Mouse (Mus musculus): ENCODE data around the gene Sdr9c7. TPM values are rescaled to one million over a fixed set of nuclear protein-coding genes. Genes with fewer than 3 reads are reported as not detected.
"Not testable (repeated sequence)": the region's sequence is repeated elsewhere in the genome, so short reads cannot be mapped to it uniquely, and the experiment has no call there.

The Sdr9c7 gene
- polyA plus RNA-seq, 1 experiment from 2014 or later: not detected

DNA sequence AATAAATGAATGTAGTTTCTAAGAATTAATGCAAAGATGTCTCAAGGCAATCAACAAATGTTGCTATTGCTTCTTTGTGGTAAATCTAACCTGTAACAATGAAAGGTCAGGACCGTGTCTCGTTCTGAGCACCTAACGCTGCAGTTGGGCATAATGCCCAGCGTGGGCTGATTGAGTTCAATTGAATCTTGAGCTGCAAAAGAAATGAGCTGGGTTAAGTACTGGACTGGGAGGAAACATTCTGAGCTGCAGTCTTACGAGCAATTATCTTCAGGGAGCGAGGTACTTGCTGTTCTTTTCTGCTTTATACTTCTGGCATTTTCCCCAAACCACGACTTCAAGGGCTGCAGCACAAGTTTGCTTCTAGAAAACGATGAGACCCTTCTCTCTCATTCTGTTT is 38.0 kb downstream of the Sdr9c7 start:
- Histone ChIP-seq H3K4me3 (ENCODE audit: low read depth, low read length) (no peak overlapping the region), H3K27me3 (replicated peaks; ENCODE audit: insufficient read depth, low read length) (no peaks in the 10 kb centered on the region), H3K4me2 (replicated peaks; ENCODE audit: low read depth, low read length) (no peak overlapping the region), H3K27ac (ENCODE audit: low read length) (no peak overlapping the region), H3K4me1 (ENCODE audit: insufficient read depth, low read depth, low read length) (peaks cover 4% of the 10 kb centered on the region; the same call in 1 of the 2 replicates), H3K9ac (replicated peaks; ENCODE audit: low read depth) (no peak overlapping the region), H3K9me3 (ENCODE audit: low read length) (no peaks in the 10 kb centered on the region), H3K36me3 (ENCODE audit: insufficient read depth, low read length) (no peaks in the 10 kb centered on the region)
- TF ChIP-seq EP300 (IDR thresholded peaks at IDR 0.05): no peak
- no peak for TF ChIP-seq CTCF (IDR thresholded peaks at IDR 0.05)
- ATAC-seq (no peak), DNase-seq (ENCODE audit: low spot score) (no peak)
- WGBS: 68% methylated on average over 8 of the region's 8 CpGs

DNA sequence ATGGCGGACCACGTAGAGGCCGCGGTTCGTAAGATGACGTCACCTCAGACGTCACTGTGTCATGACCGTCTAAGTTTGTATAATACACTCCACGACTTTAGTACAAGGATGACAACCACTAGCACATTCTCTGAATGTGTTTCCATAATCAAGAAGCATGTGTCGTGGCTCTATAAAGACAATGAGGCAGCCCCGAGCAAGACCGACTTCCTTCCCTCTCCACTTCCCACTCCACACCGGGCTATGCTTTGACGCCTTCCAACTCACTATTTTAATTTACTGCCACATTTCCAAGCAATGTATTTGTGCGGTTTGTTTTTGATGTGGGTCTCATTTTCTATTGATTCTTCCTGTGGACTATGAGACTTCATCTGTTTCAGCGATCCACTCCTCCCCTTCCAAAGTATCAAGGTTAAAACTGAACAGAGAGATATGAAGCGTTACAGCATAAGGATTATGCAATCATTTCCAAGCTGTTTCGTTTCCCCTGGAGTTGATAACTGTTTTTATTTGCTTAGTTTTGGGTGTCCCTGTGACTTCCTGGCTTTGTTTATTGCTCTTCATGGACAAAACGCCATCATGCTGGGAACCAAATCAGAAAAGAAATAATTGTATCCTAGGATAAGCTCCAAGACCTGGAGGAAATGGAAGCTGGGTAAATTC is 38.6 kb downstream of the Sdr9c7 start:
- Histone ChIP-seq H3K4me2 (replicated peaks; ENCODE audit: low read depth, low read length) (0 out of 2 replicates have a peak overlapping the region, but pooled peaks have one; percentile 14), H3K36me3 (ENCODE audit: insufficient read depth, low read length) (no peaks in the 10 kb centered on the region), H3K27me3 (replicated peaks; ENCODE audit: insufficient read depth, low read length) (no peaks in the 10 kb centered on the region), H3K9me3 (ENCODE audit: low read length) (no peaks in the 10 kb centered on the region), H3K27ac (ENCODE audit: low read length) (no peak overlapping the region), H3K4me3 (ENCODE audit: low read depth, low read length) (no peak overlapping the region), H3K9ac (replicated peaks; ENCODE audit: low read depth) (no peak overlapping the region), H3K4me1 (ENCODE audit: insufficient read depth, low read depth, low read length) (peaks cover 4% of the 10 kb centered on the region; the same call in 1 of the 2 replicates)
- no peak for ATAC-seq
- TF ChIP-seq CTCF (IDR thresholded peaks at IDR 0.05): no peak
- no peak for TF ChIP-seq EP300 (IDR thresholded peaks at IDR 0.05)
- 69% methylated on average over 19 of the region's 19 CpGs for WGBS
- peak; percentile 53 for DNase-seq (ENCODE audit: low spot score)

DNA sequence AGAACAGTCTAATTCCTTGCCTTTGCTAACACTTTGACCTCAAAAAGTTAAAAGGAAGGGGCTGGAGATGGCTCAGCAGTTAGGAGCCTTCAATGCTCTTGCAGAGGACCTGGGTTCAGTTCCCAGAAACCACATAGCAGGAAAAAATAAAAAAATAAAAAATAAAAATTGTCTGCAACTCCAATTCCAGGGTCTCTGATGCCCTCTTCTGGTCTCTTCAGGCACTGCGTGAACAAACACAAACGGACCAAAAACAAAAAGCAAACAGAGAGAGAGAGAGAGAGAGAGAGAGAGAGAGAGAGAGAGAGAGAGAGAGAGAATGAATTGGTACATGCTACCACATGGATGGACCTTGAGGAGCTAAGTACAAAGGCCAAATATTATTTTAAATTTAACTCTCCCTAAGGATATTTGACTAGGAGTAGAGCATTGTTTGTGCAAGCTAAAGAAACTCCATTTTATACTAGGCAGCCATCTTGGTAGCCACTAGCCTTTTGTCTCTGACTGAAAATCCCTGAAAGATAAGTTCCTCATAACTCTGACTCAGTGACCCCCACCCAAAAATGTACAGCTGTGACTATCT is 39.2 kb downstream of the Sdr9c7 start:
- Histone ChIP-seq H3K4me2 (replicated peaks; ENCODE audit: low read depth, low read length) (no peak overlapping the region), H3K27me3 (replicated peaks; ENCODE audit: insufficient read depth, low read length) (no peaks in the 10 kb centered on the region), H3K9me3 (ENCODE audit: low read length) (no peaks in the 10 kb centered on the region), H3K9ac (replicated peaks; ENCODE audit: low read depth) (no peak overlapping the region), H3K36me3 (ENCODE audit: insufficient read depth, low read length) (no peaks in the 10 kb centered on the region), H3K27ac (ENCODE audit: low read length) (no peak overlapping the region), H3K4me3 (ENCODE audit: low read depth, low read length) (no peak overlapping the region), H3K4me1 (ENCODE audit: insufficient read depth, low read depth, low read length) (peaks cover 4% of the 10 kb centered on the region; the same call in 1 of the 2 replicates)
- TF ChIP-seq EP300 (IDR thresholded peaks at IDR 0.05) (no peak), CTCF (IDR thresholded peaks at IDR 0.05) (peak; percentile 76)
- DNase-seq (ENCODE audit: low spot score) (peak; percentile 78), ATAC-seq (peak; percentile 23; the same call in 1 of the 2 replicates)
- WGBS: 4% methylated on average over 2 of the region's 2 CpGs

DNA sequence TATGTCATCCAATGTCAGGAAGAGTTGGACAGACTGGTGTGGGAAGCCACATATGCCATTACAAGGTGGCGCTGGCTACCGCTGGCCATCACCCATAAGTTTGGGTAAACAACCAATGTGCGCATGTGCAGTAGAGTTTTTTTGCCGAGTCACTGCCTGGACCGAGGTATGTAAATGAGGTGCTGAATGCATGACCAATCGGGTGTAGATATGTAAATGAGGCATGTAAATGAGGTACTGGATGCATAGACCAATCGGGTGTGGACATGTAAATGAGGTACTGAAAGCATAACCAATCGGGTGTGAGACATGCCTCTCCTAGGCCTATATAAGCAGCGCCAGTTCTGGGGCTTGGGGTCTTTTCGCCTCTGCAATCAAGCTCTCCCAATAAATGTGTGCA is 41.3 kb downstream of the Sdr9c7 start:
- DNase-seq (ENCODE audit: low spot score); H3K4me1 ChIP-seq (ENCODE audit: insufficient read depth, low read depth, low read length); H3K9me3 ChIP-seq (ENCODE audit: low read length); H3K9ac ChIP-seq (replicated peaks; ENCODE audit: low read depth); H3K27ac ChIP-seq (ENCODE audit: low read length); ATAC-seq; H3K4me3 ChIP-seq (ENCODE audit: low read depth, low read length); H3K4me2 ChIP-seq (replicated peaks; ENCODE audit: low read depth, low read length); H3K27me3 ChIP-seq (replicated peaks; ENCODE audit: insufficient read depth, low read length); H3K36me3 ChIP-seq (ENCODE audit: insufficient read depth, low read length): not testable (repeated sequence)
- 95% methylated on average over 10 of the region's 10 CpGs for WGBS

DNA sequence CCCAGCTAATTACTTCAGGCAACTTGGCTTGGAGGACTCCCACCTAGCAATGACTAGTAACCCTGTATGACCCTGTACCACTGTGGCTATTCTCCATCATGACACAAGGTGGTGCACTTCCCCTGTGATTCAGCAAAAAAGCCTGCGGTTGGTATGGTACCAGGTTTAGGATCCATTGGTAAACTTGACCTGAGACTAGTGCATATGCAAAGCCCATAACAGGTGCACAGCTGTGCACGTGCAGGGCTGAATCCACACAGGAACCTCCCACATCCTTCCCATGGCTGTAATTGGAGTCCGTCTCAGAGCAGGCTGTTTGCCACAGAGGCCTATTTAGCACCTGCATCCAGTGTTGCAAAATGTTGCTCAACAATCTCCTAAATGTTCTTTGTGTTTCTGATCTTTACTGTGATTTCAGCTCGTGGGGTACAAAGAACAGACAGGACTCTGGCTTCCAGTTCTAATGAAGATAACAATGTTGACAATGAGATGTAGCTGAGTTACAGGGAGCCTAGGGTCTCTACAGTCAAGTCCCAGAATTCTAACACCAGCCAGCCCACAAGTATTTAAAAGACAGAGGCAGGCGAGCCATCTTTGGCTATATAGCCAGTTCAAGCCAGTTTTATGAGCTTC is 47.2 kb downstream of the Sdr9c7 start:
- ATAC-seq: peak; percentile 43
- H3K27me3 ChIP-seq (replicated peaks; ENCODE audit: insufficient read depth, low read length): no peaks in the 10 kb centered on the region
- H3K9me3 ChIP-seq (ENCODE audit: low read length): no peaks in the 10 kb centered on the region
- H3K27ac ChIP-seq (ENCODE audit: low read length): no peak overlapping the region
- TF ChIP-seq EP300 (IDR thresholded peaks at IDR 0.05): no peak
- TF ChIP-seq CTCF (IDR thresholded peaks at IDR 0.05): peak; percentile 84
- no peaks in the 10 kb centered on the region for H3K4me1 ChIP-seq (ENCODE audit: insufficient read depth, low read depth, low read length)
- H3K36me3 ChIP-seq (ENCODE audit: insufficient read depth, low read length): no peaks in the 10 kb centered on the region
- no peak overlapping the region for H3K4me3 ChIP-seq (ENCODE audit: low read depth, low read length)
- DNase-seq (ENCODE audit: low spot score): peak; percentile 63
- no peak overlapping the region for H3K9ac ChIP-seq (replicated peaks; ENCODE audit: low read depth)
- H3K4me2 ChIP-seq (replicated peaks; ENCODE audit: low read depth, low read length): no peak overlapping the region
- 34% methylated on average over 5 of the region's 5 CpGs for WGBS

DNA sequence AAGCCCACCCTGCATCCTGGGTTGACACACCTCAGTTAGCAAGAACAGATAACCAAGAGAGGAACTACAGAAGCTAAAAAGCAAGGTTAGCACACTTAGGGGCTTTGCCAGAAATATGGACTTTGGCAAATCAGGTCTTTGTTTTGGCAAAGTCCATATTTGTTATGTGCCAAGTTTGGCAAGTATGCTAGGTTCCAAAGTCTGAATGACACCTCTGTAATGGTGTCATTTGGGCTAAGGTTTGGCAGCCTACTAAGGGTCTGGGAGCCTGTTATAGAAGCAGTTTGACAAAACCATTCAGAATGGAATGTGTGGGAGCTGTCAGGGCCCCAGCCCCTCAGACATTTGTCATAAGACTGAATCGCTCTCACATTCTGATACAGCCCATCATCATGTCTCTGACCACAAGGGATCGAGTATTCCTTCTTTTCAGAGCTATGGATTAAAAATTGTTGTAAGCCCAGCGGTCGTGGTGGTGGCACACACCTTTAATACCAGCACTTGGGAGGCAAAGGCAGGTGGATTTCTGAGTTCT is 51.3 kb downstream of the Sdr9c7 start:
- Histone ChIP-seq H3K27me3 (replicated peaks; ENCODE audit: insufficient read depth, low read length) (no peaks in the 10 kb centered on the region), H3K9me3 (ENCODE audit: low read length) (no peaks in the 10 kb centered on the region), H3K4me1 (ENCODE audit: insufficient read depth, low read depth, low read length) (no peaks in the 10 kb centered on the region), H3K4me2 (replicated peaks; ENCODE audit: low read depth, low read length) (no peak overlapping the region), H3K36me3 (ENCODE audit: insufficient read depth, low read length) (no peaks in the 10 kb centered on the region), H3K27ac (ENCODE audit: low read length) (no peak overlapping the region), H3K4me3 (ENCODE audit: low read depth, low read length) (no peak overlapping the region), H3K9ac (replicated peaks; ENCODE audit: low read depth) (no peak overlapping the region)
- DNase-seq (ENCODE audit: low spot score): no peak
- WGBS: 76% methylated on average over 4 of the region's 4 CpGs
- TF ChIP-seq CTCF (IDR thresholded peaks at IDR 0.05) (no peak), EP300 (IDR thresholded peaks at IDR 0.05) (no peak)
- ATAC-seq: no peak

Measured in lung, postnatal 0 days (tissue).